Mouse (Mus musculus): ENCODE results near the gene Sspo. TPM values are rescaled to one million over a fixed set of nuclear protein-coding genes. Genes with fewer than 3 reads are reported as not detected.

Sspo gene
- polyA plus RNA-seq, 1 experiment, result 0.21 TPM

DNA sequence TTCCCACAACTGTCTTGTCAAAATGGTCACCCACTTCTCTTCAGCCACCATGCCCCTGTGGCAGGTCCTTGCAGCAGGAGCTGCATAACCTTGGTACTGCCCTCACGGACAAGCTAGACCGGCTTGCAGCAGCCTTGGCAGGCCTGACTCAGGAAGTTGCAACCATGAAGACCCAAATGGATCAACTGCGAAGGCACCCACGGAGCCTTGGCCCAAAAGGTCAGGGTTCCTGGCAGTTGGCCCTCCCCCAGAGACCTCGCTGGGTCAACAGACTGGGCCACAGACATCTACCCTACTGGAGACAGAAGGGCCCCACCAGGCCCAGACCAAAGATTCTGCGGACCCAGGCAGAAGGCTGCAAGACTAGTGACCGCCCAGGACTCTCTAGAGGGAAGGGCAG lies 32.4 kb upstream of the Sspo start:
- Histone ChIP-seq H3K27ac (ENCODE audit: insufficient read depth, low read length) (no peak overlapping the region), H3K4me1 (ENCODE audit: control insufficient read depth, insufficient read depth, low read length) (no peaks in the 10 kb centered on the region), H3K4me3 (ENCODE audit: insufficient read depth, low read length) (no peak overlapping the region)
- TF ChIP-seq CTCF (IDR thresholded peaks at IDR 0.05; ENCODE audit: borderline replicate concordance, insufficient read depth, low read length), result no peak
- no peak for TF ChIP-seq POLR2A (IDR thresholded peaks at IDR 0.05; ENCODE audit: low read depth, low read length)

DNA sequence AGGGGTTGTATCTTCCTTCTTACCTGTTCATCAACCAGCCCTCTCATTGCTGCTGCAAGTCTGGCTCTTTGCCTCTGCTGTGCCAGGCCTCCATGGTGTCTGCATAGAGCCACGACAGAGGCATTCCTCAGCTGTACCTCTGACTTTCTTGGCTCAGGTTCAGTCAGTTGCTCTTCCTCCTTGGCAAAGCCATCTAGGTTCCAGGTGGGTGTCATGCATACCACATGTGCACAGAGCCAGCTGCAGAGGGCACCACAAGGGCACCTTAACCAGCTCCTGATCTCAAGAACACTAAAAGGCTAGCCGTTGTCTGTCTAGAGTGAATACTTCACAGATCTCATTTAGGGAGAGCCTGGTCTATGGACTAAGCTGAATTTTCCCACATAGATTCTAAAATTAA lies 31.5 kb upstream of the Sspo start:
- Histone ChIP-seq H3K27ac (ENCODE audit: insufficient read depth, low read length) (no peak overlapping the region), H3K4me1 (ENCODE audit: control insufficient read depth, insufficient read depth, low read length) (no peaks in the 10 kb centered on the region), H3K4me3 (ENCODE audit: insufficient read depth, low read length) (no peak overlapping the region)
- TF ChIP-seq CTCF (IDR thresholded peaks at IDR 0.05; ENCODE audit: borderline replicate concordance, insufficient read depth, low read length) (no peak), POLR2A (IDR thresholded peaks at IDR 0.05; ENCODE audit: low read depth, low read length) (no peak)

DNA sequence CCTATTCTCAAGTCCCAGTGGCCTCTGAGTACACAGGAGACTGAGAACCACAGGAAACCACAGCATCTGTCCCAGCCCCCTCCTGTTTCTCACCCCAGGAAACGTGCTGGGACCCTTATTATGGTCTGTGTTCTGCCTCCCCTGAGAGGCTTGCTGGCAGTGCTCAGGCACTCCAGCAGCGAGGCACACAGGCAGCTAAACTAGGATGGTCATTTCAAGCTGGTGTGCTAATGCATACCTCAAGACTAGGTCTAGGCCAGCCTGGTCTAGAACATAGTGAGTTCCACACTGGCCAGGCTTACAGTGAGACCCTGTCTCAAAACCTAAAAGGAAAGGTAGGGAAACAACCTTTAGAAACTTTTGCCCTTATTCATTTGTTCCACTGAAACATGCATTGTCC lies 27.4 kb upstream of the Sspo start:
- no peaks in the 10 kb centered on the region for H3K4me1 ChIP-seq (ENCODE audit: control insufficient read depth, insufficient read depth, low read length)
- no peak overlapping the region for H3K4me3 ChIP-seq (ENCODE audit: insufficient read depth, low read length)
- TF ChIP-seq CTCF (IDR thresholded peaks at IDR 0.05; ENCODE audit: borderline replicate concordance, insufficient read depth, low read length) (no peak), POLR2A (IDR thresholded peaks at IDR 0.05; ENCODE audit: low read depth, low read length) (no peak)
- H3K27ac ChIP-seq (ENCODE audit: insufficient read depth, low read length), result no peak overlapping the region

DNA sequence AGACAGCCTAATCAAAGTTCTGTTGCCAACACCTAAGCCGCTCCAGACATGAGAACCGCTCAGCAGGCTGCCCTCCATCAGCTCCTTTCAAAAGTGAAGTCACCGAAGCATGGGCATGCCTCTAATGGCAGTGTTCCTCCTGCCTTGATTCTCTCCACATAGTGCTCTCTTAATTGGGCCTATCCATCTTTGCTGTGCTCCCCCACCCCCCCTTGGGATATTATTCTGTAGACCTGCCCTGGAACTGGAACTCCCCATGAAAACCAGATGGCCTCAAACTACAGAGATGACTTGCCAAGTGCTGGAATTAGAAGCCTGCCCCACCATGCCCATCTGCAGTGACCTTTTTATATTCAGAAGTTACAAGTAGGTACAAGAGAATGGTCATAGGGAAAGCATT lies 24.7 kb upstream of the Sspo start:
- TF ChIP-seq CTCF (IDR thresholded peaks at IDR 0.05; ENCODE audit: borderline replicate concordance, insufficient read depth, low read length) (no peak), POLR2A (IDR thresholded peaks at IDR 0.05; ENCODE audit: low read depth, low read length) (no peak)
- Histone ChIP-seq H3K4me1 (ENCODE audit: control insufficient read depth, insufficient read depth, low read length) (peaks cover 4% of the 10 kb centered on the region; the same call in 1 of the 2 replicates), H3K27ac (ENCODE audit: insufficient read depth, low read length) (no peak overlapping the region), H3K4me3 (ENCODE audit: insufficient read depth, low read length) (no peak overlapping the region)

DNA sequence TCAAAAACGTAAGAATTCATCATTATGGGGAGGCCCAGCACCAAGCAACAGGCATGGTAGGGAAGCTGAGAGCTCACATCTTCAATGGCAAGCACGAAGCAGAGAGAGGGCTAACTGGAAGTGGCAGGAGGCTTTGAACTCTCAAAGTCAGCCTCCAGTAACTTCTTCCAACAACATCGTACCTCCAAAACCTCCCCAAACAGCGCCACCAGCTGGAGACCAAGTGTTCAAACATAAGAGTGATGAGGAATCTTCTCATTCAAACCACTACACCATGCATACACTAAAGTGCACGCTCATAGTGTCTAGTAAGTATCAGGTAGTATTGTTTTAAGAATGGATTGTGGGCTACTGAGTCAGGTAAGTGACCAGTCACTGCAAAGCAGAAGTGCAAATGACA lies 24.0 kb upstream of the Sspo start:
- Histone ChIP-seq H3K4me1 (ENCODE audit: control insufficient read depth, insufficient read depth, low read length) (peaks cover 4% of the 10 kb centered on the region; the same call in 1 of the 2 replicates), H3K27ac (ENCODE audit: insufficient read depth, low read length) (no peak overlapping the region), H3K4me3 (ENCODE audit: insufficient read depth, low read length) (no peak overlapping the region)
- TF ChIP-seq CTCF (IDR thresholded peaks at IDR 0.05; ENCODE audit: borderline replicate concordance, insufficient read depth, low read length) (no peak), POLR2A (IDR thresholded peaks at IDR 0.05; ENCODE audit: low read depth, low read length) (no peak)

DNA sequence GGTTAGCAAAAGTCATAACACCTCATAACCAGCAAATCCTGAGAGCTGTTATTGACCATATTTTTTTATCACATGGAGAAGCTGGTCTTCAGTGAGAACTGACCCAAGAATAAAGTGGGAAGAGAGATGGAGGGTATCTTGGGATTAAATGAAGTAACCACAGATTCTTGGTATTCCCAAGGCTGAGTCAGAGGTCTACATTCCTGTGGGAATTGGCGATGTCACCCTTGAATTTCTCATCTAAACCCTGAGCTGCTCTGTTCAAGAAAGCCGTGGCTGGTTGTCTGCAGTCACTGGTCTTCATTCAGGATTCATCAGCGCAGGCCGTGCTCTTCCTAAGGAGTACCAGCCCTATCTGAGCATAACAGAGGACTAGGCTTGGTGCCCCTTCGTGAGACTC lies 21.1 kb upstream of the Sspo start:
- TF ChIP-seq POLR2A (IDR thresholded peaks at IDR 0.05; ENCODE audit: low read depth, low read length) (no peak), CTCF (IDR thresholded peaks at IDR 0.05; ENCODE audit: borderline replicate concordance, insufficient read depth, low read length) (no peak)
- Histone ChIP-seq H3K4me3 (ENCODE audit: insufficient read depth, low read length) (no peak overlapping the region), H3K4me1 (ENCODE audit: control insufficient read depth, insufficient read depth, low read length) (peaks cover 4% of the 10 kb centered on the region; the same call in 1 of the 2 replicates), H3K27ac (ENCODE audit: insufficient read depth, low read length) (no peak overlapping the region)

DNA sequence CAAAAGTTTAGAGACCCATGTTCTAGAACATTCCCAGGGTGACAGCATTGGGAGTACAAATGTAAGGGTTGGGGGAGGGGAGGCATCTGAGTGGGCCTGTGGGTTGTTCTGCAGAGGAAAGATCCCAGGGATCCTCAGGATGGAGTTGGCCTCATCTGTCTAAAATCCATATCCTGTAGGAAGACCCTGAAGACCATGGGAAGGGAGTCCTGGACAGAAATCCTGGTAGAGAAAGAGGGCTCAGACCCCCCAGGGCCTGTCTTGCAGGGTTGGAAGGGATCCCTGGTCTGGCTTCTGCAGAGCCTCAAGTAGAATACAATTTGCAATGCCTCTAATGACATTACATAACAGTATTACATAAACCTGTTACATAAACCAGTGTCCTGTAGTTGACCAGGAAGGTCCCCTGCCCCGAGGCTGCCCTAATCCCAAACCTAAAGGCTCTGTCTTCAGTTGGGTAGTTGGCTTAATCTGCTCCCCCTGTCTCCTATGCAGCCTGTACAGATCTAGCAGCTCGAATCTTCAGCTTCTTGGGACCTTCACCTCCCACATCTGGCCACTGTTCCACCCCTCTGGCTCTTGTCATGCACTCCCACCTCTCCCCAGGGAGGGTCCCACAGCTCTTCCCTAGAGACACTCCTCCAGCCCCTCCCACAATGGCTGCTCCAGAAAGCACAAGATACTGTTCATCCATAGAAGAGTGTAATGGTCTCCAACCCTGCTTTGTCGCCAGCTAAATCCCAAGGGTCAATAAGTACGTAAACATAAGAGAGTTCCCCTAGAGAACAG lies 19.1 kb upstream of the Sspo start:
- TF ChIP-seq POLR2A (IDR thresholded peaks at IDR 0.05; ENCODE audit: low read depth, low read length) (no peak), CTCF (IDR thresholded peaks at IDR 0.05; ENCODE audit: borderline replicate concordance, insufficient read depth, low read length) (no peak)
- Histone ChIP-seq H3K27ac (ENCODE audit: insufficient read depth, low read length) (no peak overlapping the region), H3K4me1 (ENCODE audit: control insufficient read depth, insufficient read depth, low read length) (peaks cover 4% of the 10 kb centered on the region; the same call in 1 of the 2 replicates), H3K4me3 (ENCODE audit: insufficient read depth, low read length) (no peak overlapping the region)

DNA sequence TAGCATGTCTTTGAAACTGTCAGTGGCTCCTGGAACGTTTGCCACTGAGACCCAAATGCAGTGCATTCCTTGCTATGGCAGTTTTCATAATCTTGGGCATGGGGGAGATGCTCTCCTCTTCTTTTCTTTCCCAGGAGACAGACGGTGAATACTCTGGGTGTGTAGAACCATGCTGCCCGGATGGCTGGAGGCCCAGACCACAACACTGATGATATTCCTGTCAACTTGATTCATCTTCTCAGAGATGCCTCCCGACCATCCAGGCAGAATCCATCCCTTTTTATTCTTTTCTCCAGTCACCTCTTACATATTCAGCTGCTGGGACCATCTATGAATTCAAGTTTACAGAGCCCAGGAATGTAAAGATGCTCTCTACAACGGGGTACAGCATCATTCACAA lies 17.3 kb upstream of the Sspo start:
- TF ChIP-seq CTCF (IDR thresholded peaks at IDR 0.05; ENCODE audit: borderline replicate concordance, insufficient read depth, low read length) (no peak), POLR2A (IDR thresholded peaks at IDR 0.05; ENCODE audit: low read depth, low read length) (no peak)

DNA sequence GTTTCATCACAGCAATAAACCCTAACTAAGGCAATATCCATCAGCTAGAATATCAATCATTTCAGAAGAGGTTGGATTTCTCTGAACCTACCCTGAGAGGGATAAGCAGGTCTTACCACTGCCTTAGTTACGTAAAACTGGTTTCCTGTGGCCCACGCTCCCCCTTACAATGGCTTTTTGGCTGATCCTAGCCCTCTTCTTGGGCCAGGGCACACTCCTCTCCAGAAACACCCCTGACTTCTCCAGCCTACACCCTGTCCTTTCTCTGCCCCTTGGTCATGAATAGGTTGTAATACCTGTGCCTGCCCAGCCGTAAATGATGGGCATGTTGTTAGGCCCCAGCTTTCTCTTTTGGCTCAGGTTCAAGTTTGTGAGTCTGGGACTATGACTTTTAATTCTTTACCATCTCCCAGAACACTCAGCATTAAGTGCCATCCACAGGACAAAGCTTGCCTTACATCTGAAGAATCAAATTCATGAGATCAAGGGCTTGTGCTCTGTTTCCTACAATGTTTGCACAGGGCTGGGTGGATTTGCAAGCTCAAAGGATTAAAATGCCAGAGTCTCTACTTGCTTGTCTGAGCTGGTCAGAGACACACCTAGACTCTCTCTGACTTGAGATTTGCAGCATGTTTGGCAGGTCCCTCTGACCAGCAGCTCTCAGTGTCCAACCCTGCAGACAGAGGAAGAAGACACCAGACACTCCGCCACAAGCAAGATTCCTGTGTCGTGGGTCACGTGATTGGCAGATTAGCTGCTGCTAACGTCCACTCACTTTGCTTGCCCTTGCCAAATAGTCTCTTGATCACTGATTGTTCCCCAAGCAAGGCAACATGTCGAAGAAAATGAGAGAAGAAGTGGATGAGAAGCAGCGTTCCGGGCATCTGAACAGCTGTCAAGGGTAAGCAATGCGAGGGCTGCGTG lies 14.9 kb upstream of the Sspo start:
- Histone ChIP-seq H3K4me1 (ENCODE audit: control insufficient read depth, insufficient read depth, low read length) (no peaks in the 10 kb centered on the region), H3K4me3 (ENCODE audit: insufficient read depth, low read length) (no peak overlapping the region), H3K27ac (ENCODE audit: insufficient read depth, low read length) (no peak overlapping the region)
- TF ChIP-seq CTCF (IDR thresholded peaks at IDR 0.05; ENCODE audit: borderline replicate concordance, insufficient read depth, low read length) (no peak), POLR2A (IDR thresholded peaks at IDR 0.05; ENCODE audit: low read depth, low read length) (no peak)

More for the DNA sequence above, 17.3 kb upstream of the Sspo start:
- no peak overlapping the region for H3K27ac ChIP-seq (ENCODE audit: insufficient read depth, low read length)
- peaks cover 4% of the 10 kb centered on the region; the same call in 1 of the 2 replicates for H3K4me1 ChIP-seq (ENCODE audit: control insufficient read depth, insufficient read depth, low read length)
- H3K4me3 ChIP-seq (ENCODE audit: insufficient read depth, low read length), result no peak overlapping the region

Measured in embryonic fibroblast, embryonic 13.5 days (primary cell).